Mouse (Mus musculus) midbrain, embryonic 12.5 days (tissue): ENCODE measurements around the gene Trim65. TPM values are rescaled to one million over a fixed set of nuclear protein-coding genes. Genes with fewer than 3 reads are reported as not detected.

ENCODE experiments used
- ATAC-seq: fragments of 200-750 bp; cut with Nextera tagmentation; 2 replicates; pipeline ENCODE4 v1.8.0; 2017; ENCODE audit warnings: low read depth, moderate TSS enrichment, moderate library complexity; ENCODE audit not compliant: low FRiP score
- H3K27ac ChIP-seq: fragments of 300-500 bp; sonication (generic); replicated peaks from 2 replicates; pipeline ENCODE4 v1.5.1; 2016; ENCODE audit warnings: mild to moderate bottlenecking
- H3K27me3 ChIP-seq: fragments of 300-500 bp; sonication (generic); 2 replicates; pipeline ENCODE4 v1.6.1; 2016; ENCODE audit warnings: mild to moderate bottlenecking
- H3K36me3 ChIP-seq: fragments of 300-500 bp; sonication (generic); 2 replicates; pipeline ENCODE4 v1.6.1; 2016
- H3K4me1 ChIP-seq: fragments of 300-500 bp; sonication (generic); 2 replicates; pipeline ENCODE4 v1.6.1; 2016
- H3K4me2 ChIP-seq: fragments of 300-500 bp; sonication (generic); replicated peaks from 2 replicates; pipeline ENCODE4 v1.6.1; 2016; ENCODE audit warnings: mild to moderate bottlenecking, moderate library complexity
- H3K4me3 ChIP-seq: fragments of 300-500 bp; sonication (generic); 2 replicates; pipeline ENCODE4 v1.5.1; 2016; ENCODE audit warnings: mild to moderate bottlenecking
- H3K9ac ChIP-seq: fragments of 300-500 bp; sonication (generic); replicated peaks from 2 replicates; pipeline ENCODE4 v1.6.1; 2016; ENCODE audit warnings: mild to moderate bottlenecking, moderate library complexity
- H3K9me3 ChIP-seq: fragments of 300-500 bp; sonication (generic); 2 replicates; pipeline ENCODE4 v1.6.1; 2016; ENCODE audit warnings: mild to moderate bottlenecking
- WGBS: fragments of 180-500 bp; shearing (Covaris S2); methylation state at CpG from one replicate; pipeline ENCODE4 v1.1.7; 2016; 5-methylcytosine and 5-hydroxymethylcytosine counted together
- polyA plus RNA-seq: library from polyadenylated mRNA; unstranded; fragments of >200 nt; fragmentation: Nextera tagmentation; extraction: Ambion mirVana; gene quantifications from 2 replicates; pipeline ENCODE4 v1.2.1, GENCODE M21; 2016

The Trim65 gene
- polyA plus RNA-seq, 1 experiment from 2014 or later = 1.7 TPM

GRCm38 (mm10) chr11:116104006-116104646 is 26.8 kb downstream of the Trim65 start:
- no peak for ATAC-seq
- no peak overlapping the region for H3K9ac ChIP-seq
- peaks cover 45% of the 10 kb centered on the region for H3K4me1 ChIP-seq
- no peaks in the 10 kb centered on the region for H3K9me3 ChIP-seq
- H3K36me3 ChIP-seq = no peaks in the 10 kb centered on the region
- peak overlapping the region; percentile 11; the same call in 1 of the 2 replicates for H3K27ac ChIP-seq
- 52% methylated on average over 14 of the region's 14 CpGs for WGBS
- H3K4me3 ChIP-seq = no peak overlapping the region
- H3K4me2 ChIP-seq = no peak overlapping the region
- peaks cover 46% of the 10 kb centered on the region for H3K27me3 ChIP-seq

DNA sequence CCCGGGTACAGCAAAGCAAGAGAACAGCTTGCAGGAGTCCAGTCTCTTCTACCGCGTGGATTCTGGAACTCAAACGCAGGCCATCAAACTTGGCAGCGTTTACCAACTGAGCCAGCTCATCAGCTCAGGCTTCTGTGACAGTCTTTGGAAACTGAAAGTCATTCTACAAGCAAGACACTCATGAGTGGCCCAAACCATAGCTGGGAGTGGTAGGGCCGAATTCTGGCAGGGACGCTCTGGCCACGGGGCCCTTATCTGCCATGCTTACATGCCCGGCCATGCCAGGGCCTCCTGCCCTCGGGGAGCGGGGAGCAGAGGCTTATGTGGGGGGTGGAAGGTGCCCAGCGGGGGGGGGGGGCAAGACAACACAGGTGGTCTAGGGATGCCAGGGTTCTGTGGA is 27.4 kb downstream of the Trim65 start:
- no peak for ATAC-seq
- peaks cover 40% of the 10 kb centered on the region for H3K27me3 ChIP-seq
- no peaks in the 10 kb centered on the region for H3K9me3 ChIP-seq
- H3K4me3 ChIP-seq = no peak overlapping the region
- no peak overlapping the region for H3K4me2 ChIP-seq
- no peak overlapping the region for H3K9ac ChIP-seq
- H3K36me3 ChIP-seq = no peaks in the 10 kb centered on the region
- WGBS = 89% methylated on average over 11 of the region's 12 CpGs
- peaks cover 41% of the 10 kb centered on the region for H3K4me1 ChIP-seq
- H3K27ac ChIP-seq = no peak overlapping the region

DNA sequence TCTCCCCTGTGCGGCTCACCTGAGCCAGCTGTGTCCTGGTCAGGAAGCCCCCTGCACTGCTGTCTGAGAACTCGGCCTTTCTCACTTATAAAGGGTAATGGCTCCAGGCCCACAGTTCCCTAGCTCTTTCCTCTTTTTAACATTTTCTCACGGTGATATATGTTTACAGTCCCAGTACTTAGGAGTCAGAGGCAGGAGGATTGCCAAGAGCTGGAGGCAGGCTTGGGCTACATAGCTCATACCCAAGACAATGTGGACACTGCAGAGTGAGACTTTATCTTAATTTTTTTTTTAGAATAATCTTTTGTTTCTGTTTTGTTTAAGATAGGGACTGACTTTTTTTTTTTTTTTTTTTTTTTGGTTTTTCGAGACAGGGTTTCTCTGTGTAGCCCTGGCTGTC is 28.5 kb downstream of the Trim65 start:
- no peak overlapping the region for H3K9ac ChIP-seq
- peak overlapping the region; percentile 58 for H3K27ac ChIP-seq
- H3K27me3 ChIP-seq = peaks cover 29% of the 10 kb centered on the region
- H3K9me3 ChIP-seq = no peaks in the 10 kb centered on the region
- peaks cover 37% of the 10 kb centered on the region for H3K4me1 ChIP-seq
- no peaks in the 10 kb centered on the region for H3K36me3 ChIP-seq
- H3K4me2 ChIP-seq = no peak overlapping the region
- 63% methylated on average over 3 of the region's 4 CpGs for WGBS
- no peak overlapping the region for H3K4me3 ChIP-seq
- ATAC-seq = no peak

DNA sequence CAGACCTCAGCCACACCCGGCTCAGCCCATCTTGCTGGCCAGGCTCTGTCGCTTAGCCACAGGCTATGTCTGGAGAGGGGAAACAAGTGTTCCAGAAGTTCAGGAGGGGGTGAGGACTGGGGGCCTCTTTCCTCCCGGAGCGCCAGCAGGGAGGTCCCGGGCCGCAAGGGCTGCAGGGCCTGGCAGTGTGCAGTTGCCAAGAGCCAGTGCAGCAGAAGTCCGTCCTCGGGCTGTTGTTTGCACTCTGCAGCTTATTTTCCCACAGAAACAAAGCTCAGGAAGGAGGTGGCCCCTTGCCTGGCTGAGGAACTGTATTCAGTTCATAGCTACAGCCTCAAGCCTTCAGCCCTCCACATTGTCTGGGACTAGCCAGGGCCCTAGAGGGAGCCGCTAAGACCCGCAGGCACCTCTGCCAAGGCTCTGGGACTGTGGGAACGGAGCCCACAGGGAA is 29.0 kb downstream of the Trim65 start:
- WGBS = 38% methylated on average over 11 of the region's 11 CpGs
- H3K9me3 ChIP-seq = peaks cover under 1% of the 10 kb centered on the region; the same call in 1 of the 2 replicates
- peaks cover 24% of the 10 kb centered on the region for H3K27me3 ChIP-seq
- peaks cover 34% of the 10 kb centered on the region for H3K4me1 ChIP-seq
- H3K36me3 ChIP-seq = no peaks in the 10 kb centered on the region
- H3K4me3 ChIP-seq = no peak overlapping the region
- ATAC-seq = no peak
- H3K4me2 ChIP-seq = peak overlapping the region; percentile 7; the same call in 1 of the 2 replicates
- H3K9ac ChIP-seq = no peak overlapping the region; the same call in 1 of the 2 replicates
- H3K27ac ChIP-seq = peak overlapping the region; percentile 58

- H3K27ac ChIP-seq = no peak overlapping the region
- WGBS = 79% methylated on average over 7 of the region's 7 CpGs
Measured at GRCm38 (mm10) chr11:116100839-116101238, 30.1 kb downstream of the Trim65 start.

GRCm38 (mm10) chr11:116100385-116100784 is 30.5 kb downstream of the Trim65 start:
- Histone ChIP-seq H3K36me3 (no peaks in the 10 kb centered on the region), H3K27me3 (peaks cover 8% of the 10 kb centered on the region), H3K4me2 (no peak overlapping the region), H3K4me1 (peaks cover 22% of the 10 kb centered on the region), H3K9me3 (peaks cover 5% of the 10 kb centered on the region; the same call in 1 of the 2 replicates), H3K4me3 (no peak overlapping the region), H3K27ac (no peak overlapping the region), H3K9ac (no peak overlapping the region)
- ATAC-seq = no peak
- WGBS = 84% methylated on average over 6 of the region's 6 CpGs

More at GRCm38 (mm10) chr11:116100839-116101238, 30.1 kb downstream of the Trim65 start:
- peaks cover 13% of the 10 kb centered on the region for H3K27me3 ChIP-seq
- peaks cover 23% of the 10 kb centered on the region for H3K4me1 ChIP-seq
- H3K36me3 ChIP-seq = no peaks in the 10 kb centered on the region
- H3K9ac ChIP-seq = no peak overlapping the region
- peaks cover 5% of the 10 kb centered on the region; the same call in 1 of the 2 replicates for H3K9me3 ChIP-seq
- no peak for ATAC-seq
- H3K4me2 ChIP-seq = no peak overlapping the region
- H3K4me3 ChIP-seq = no peak overlapping the region

DNA sequence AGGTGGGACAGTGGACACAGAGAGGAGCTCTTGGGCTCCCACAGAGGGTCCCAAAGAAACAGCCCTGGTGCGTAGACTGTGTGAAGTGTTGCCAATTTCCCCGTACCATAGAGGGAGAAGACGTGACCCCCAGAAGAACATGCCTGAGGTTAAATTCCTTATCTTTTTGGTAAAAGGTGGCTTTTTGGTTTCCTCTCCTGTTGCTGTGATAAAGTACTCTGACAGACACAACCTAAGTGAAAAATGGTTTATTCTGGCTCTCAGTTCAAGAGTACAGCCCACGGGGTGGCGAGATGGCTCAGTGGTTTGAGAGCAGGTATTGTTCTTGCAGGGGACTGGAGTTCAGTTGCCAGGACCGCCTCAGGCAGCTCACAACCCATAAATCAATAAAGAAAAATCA is 31.5 kb downstream of the Trim65 start:
- H3K36me3 ChIP-seq = no peaks in the 10 kb centered on the region
- H3K4me3 ChIP-seq = no peak overlapping the region
- no peak for ATAC-seq
- H3K9me3 ChIP-seq = peaks cover 5% of the 10 kb centered on the region; the same call in 1 of the 2 replicates
- H3K9ac ChIP-seq = no peak overlapping the region
- H3K4me2 ChIP-seq = no peak overlapping the region
- peaks cover 4% of the 10 kb centered on the region for H3K27me3 ChIP-seq
- no peak overlapping the region for H3K27ac ChIP-seq
- peaks cover 21% of the 10 kb centered on the region for H3K4me1 ChIP-seq
- WGBS = 87% methylated on average over 6 of the region's 6 CpGs

DNA sequence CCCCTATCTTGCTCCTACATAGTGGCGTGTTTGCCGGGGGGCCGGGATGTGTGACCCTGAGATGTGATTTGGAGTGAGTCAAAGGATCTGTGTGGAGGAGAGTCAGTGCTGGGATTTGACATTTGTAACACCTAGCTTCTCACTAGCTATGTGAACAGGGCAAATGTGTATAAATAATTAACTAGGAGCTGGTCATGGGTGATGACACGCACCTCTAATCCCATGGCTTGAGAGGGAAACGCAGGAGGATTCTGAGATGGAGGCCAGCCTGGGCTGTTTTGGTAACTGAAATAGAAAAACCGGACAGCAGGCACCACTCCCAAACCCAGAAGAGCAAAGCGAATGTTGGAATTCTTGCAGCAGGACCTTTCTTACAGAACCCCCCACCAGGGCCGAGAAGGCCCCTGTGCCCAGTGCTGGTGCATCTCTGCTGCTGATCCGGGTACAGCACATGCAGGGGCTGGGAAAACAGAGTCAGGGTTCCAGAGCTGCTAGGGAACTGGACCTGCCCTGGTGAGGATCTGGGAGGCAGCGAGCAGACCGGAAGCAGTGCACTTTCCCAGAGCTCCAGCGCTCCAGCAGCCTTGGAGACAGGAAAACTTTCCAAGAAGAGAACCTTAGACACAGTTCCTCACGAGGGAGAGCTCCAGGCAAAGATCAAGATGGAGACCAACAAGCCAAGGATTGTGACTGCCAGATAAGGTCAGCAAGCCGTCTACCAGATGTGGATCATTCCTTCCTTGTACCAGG is 32.0 kb downstream of the Trim65 start:
- no peak overlapping the region for H3K4me2 ChIP-seq
- 82% methylated on average over 14 of the region's 14 CpGs for WGBS
- peaks cover 15% of the 10 kb centered on the region for H3K4me1 ChIP-seq
- no peak overlapping the region for H3K4me3 ChIP-seq
- H3K27ac ChIP-seq = no peak overlapping the region
- no peak overlapping the region for H3K9ac ChIP-seq
- no peak for ATAC-seq
- no peaks in the 10 kb centered on the region for H3K36me3 ChIP-seq
- peaks cover 1% of the 10 kb centered on the region; the same call in 1 of the 2 replicates for H3K27me3 ChIP-seq
- H3K9me3 ChIP-seq = peaks cover 5% of the 10 kb centered on the region; the same call in 1 of the 2 replicates

DNA sequence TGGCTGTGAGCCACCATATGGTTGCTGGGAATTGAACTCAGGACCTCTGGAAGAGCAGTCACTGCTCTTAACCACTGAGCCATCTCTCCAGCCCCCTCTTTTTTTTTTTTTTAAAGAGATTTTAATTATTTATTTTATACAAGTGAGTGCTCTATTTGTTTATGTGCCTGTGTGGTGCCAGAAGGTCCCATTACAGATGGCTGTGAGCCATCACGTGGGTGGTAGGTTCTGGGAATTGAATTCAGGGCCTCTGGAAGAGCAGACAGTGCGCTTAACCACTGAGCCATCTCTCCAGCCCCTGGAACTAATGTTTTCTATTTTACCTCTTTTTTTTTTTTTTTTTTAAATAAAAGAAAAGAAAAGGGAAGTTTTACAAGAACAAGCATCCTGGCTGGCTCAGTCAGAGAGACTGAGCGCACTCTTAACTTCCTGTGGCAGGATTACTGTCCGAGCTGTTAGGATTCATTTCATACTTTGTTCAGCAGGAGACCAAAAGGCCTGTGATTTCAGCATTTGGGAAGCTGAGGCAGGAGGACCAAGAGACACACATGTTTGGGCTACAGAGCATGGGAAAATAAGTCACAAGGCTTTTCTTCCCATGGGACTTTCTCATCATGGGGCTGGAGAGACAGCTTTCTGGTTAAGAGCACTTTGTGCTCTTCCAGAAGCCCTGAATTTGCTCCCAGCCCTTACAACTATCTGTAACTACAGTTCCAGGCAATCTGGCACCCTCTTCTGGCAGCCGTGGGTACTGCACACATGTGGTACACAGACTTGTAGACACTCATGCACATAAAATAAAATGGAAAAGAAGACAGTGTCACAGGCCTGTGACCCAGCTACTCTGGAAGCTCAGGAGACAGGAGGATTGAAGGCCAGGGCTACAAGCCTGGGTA is 34.5 kb downstream of the Trim65 start:
- peaks cover 5% of the 10 kb centered on the region; the same call in 1 of the 2 replicates for H3K9me3 ChIP-seq
- no peak overlapping the region for H3K27ac ChIP-seq
- ATAC-seq = no peak
- no peak overlapping the region for H3K4me3 ChIP-seq
- H3K9ac ChIP-seq = no peak overlapping the region
- H3K36me3 ChIP-seq = no peaks in the 10 kb centered on the region
- WGBS = 89% methylated on average over 5 of the region's 5 CpGs
- H3K27me3 ChIP-seq = no peaks in the 10 kb centered on the region
- H3K4me2 ChIP-seq = no peak overlapping the region
- H3K4me1 ChIP-seq = 0 out of 2 replicates have a peak, but pooled peaks cover 1% of the 10 kb centered on the region

GRCm38 (mm10) chr11:116095573-116095972 is 35.4 kb downstream of the Trim65 start:
- ATAC-seq = no peak
- no peaks in the 10 kb centered on the region for H3K27me3 ChIP-seq
- WGBS = 89% methylated on average over 3 of the region's 3 CpGs
- H3K4me3 ChIP-seq = no peak overlapping the region
- H3K9ac ChIP-seq = no peak overlapping the region
- H3K4me1 ChIP-seq = no peaks in the 10 kb centered on the region
- no peak overlapping the region for H3K27ac ChIP-seq
- H3K36me3 ChIP-seq = no peaks in the 10 kb centered on the region
- H3K9me3 ChIP-seq = peaks cover 5% of the 10 kb centered on the region; the same call in 1 of the 2 replicates
- H3K4me2 ChIP-seq = no peak overlapping the region

DNA sequence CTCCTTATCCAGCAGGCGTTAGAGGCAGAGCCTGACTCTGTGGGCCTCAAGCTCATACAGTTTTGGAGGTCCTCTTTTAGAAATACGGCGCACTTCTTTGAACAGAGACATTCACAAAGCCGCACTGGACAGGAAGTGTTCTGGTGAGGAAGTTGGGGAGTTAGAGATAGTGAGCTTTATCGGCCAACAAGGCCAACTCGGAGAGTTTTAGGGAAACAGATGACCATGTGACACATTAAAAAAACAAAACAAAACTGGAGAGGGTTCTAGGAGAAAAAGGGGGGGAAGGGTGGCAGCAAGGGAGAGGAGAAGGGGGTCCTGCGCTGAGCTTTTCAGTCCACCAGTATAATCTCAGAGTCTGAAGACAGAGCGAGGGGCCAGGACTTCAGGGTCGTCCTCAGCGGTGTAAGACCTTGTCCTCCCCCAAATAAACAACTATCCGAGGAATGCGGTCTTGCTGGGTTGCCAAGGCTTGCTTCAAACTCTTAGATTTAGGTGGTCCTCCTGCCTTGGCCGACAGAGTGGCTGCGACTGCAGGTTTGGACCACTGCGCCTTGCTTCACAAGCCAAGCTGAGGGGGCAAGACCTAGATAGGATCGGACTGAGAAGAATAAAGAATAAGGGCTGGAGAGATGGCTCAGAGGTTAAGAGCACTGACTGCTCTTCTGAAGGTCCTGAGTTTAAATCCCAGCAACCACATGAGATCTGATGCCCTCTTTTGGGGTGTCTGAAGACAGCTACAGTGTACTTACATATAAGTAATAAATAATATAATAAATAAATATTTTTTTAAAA is 37.0 kb downstream of the Trim65 start:
- H3K27ac ChIP-seq = no peak overlapping the region
- peaks cover 5% of the 10 kb centered on the region; the same call in 1 of the 2 replicates for H3K9me3 ChIP-seq
- no peaks in the 10 kb centered on the region for H3K4me1 ChIP-seq
- no peak overlapping the region for H3K9ac ChIP-seq
- no peak for ATAC-seq
- H3K4me3 ChIP-seq = no peak overlapping the region
- H3K27me3 ChIP-seq = no peaks in the 10 kb centered on the region
- WGBS = 69% methylated on average over 16 of the region's 16 CpGs
- no peak overlapping the region for H3K4me2 ChIP-seq
- no peaks in the 10 kb centered on the region for H3K36me3 ChIP-seq
